Mouse (Mus musculus) frontal cortex, postnatal 36 days (tissue): ENCODE data around the gene Ficd.

ENCODE experiments used
- DNase-seq, 2 experiments: peaks; one replicate each; pipeline ENCODE4 v3.0.0; 2022; ENCODE audit warnings: low spot score in 2 of 2

Ficd gene

DNA sequence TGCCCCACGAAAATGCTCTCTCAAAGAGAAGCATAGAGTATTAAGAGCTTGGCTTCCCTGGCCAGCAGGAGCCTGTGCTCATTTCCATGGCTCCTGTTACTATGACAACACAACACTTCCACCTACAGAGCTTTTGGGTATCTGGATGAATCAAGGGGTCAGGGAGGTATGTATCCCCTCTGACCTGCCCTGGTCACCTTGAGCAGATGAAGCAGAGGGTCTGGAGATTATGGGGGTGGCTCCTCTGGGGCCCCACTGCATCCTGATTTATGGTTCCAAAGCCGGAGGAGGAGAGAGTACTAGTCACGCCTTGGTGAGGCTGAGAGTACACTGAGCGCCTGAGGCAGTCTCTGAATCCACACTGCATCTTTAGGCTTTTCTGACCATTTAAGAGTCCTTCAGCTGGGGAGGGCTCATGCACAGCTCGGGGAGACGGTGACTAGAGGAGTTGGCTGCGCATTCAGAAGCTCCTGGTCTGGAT, 4.9 kb upstream of the Ficd start:
- peak; percentile 46 to 59 for DNase-seq

DNA sequence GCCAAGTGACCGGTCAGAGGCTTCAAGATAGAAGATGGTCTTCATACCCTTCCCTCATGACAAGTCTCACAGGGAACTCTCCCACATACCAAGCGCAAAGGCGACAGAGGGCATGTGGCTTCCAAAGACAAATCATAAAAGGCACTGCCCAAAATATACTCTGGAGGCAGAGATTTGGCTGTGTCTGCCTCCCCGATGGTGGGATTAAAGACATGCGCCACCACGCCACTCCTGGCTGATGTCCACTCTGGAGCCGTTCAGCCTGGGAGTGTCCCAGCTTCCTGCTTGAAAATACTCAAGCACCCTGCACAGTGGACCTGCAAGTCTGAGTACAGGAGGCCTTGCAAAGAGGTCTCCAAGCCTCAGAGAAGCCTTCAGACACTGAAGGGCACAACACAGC, 4.4 kb upstream of the Ficd start:
- DNase-seq = no peak

DNA sequence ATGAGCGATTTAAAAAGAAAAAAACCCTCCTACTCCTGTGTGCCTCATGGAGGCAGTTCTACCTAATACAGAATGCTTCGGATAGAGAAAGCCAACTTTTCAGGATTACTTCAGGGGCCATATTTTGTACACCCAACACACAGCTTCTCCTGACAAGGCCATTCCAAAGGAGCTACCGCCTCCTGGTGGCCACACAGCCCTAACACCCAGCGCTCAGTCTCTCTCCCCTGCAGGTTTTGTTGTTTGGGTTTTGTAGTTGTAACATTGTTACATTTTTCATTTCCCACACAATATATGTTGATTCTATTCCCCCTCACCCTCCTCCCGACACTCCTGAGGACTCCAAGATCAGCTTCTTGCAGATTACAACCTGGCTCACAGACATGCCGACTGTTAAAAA, 3.4 kb upstream of the Ficd start:
- peak; percentile 56 to 58 for DNase-seq

DNA sequence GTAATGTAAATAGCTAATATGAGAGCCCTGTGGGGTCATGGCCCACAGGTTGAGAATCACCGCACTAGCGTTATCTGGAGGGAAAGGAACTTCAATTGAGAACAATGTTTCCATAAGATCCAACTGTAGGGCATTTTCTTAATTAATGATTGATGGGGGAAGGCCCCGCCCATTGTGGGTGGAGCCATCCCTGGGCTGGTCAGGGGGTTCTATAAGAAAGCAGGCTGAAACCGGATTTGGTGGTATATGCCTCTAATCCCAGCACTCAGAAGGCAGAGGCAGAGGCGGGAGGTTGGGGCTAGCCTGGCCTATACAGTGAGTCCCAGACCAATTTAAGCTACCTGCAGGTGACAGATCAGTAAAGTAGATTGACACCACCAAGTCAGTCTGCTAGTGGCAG, 1.2 kb upstream of the Ficd start:
- no peak for DNase-seq

DNA sequence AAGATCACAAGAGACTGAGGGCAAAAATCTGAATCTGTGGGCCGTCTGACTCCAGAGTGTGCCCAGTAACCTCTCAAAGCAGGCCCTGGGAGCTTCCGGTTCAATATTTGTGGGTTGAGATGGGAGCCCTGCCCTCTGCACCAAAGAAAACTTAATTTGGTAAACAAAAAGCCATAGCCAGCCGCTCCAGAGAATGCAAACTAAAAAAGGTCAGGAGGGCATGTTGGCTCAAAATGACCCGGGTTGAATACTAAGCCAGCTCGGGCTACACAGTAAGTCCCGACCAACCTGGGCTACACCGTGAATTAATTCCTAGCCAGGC, 619 bp upstream of the Ficd start:
- DNase-seq = no peak

DNA sequence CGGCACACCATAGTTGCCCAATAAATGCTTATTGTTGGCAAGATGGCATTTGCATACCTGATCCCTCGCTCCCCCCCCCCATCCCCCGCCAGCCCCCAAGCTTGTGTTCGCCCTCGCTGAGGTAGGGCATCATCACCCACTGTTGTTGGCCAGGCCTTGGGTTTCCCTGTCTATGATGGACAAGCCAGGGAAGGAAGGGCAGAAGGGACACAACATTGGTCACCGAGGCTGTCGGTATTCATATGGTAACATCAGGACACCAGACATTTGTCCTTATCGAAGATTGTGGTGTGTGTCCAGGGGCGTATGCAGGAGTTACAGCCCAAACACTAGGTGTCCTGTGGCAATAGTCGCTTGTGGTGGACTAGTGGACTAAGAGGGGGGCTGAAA, 505 bp downstream of the Ficd start:
- no peak for DNase-seq

DNA sequence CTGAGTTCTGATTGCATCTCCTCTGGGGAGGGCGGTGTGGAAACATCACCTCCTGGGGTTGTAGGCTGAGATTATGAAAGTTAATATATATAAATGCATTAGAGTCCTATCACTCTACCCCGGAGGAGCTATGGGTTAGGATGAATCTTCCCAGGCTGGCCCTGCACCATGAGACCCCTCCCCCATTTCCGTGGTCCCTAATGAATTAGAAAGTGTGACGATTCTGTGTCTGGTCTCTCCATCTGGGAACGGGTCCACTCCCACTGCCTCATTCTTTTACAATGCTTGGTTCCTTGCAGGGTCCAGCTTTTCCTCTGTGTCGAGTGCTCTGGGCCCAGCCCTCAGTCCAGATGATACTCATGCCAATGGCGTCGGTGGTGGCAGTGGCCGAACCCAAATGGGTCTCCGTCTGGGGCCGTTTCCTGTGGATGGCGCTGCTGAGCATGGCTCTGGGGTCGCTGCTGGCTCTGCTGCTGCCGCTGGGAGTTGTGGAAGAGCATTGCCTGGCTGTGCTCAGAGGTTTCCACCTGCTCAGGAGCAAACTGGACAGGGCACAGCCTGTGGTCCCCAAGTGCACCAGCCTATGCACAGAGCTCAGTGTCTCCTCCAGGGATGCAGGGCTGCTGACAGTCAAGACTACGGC, 1.0 kb downstream of the Ficd start:
- no peak for DNase-seq

DNA sequence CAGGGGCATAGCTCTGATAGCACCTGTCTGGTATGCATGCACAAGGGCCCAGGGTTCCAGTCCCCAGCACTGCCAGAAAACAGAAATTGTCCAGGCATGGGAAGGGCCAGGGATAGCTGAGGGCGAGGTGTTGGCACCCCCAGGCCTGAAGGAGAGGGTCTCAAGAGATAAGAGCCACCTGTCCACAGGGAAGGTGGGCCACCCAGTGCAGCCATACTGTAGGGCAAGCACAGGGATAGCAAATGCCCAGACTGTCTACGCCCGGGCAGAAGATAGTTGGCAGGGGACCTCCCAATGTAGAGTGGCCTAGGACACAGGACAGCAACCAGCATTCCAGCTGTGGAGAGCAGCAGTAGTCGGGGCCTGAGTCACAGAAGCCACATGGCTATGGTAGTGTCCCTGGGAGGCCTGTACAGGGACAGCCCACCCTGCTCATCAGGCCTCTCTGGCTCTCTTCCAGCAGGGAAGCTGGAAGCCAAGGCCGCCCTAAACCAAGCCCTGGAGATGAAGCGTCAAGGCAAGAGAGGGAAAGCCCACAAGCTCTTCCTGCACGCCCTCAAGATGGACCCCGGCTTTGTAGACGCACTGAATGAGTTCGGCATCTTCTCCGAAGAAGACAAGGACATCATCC, 2.1 kb downstream of the Ficd start:
- no peak for DNase-seq

DNA sequence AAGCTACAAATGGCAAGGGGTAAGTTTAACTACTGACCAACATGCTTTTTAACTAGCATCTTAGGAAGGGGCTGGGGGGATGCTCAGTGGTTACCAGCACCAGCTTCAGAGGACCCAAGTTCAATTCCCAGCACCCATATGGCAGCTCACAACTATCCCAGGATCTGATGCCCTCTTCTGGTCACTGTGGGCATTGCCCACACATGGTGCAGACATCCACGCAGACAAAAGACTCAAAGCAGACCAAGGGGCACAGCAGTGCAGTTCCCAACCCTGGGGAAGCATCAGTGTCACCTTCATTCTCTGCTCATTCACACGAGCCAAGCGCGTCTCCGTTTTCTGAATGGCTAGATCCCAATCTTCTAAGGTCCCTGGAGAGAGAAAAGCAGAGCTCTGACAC, 12.0 kb downstream of the Ficd start:
- DNase-seq = no peak

DNA sequence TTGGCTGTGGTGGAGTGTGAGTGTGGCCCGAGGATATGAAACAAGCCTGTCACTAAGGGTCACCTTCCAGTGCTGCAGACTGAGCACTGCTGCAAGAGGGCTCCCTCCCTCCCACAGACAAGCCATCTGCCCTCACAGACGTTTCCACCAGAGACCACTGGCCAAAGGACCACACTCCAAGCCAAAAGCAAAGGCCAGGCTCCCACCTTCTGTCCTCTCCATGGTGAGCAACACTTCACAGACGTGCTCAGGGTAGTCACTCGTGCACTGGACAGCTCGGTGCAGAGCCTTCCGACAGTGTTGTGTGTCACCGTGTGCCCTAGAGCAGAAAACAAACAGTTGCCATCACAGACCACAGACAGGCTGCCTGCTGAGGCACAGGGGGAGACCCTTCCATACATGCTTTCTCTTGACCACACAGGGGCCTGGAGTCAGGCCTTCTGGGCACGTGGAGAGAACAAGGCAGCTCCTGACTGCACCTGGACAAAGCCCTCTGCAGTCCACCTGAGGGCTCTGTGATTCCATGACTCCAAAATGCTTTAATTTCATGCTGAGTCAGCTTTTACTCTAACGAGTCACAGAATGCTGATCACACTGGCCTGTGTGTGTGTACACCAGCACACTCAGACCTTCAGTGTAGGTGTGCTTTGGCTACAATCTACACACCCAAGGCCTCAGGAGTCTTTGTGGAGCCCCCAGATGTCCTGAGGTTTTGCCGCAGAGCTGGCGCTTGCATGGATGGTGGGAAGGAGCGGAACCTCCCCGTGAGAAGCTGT, 13.1 kb downstream of the Ficd start:
- no peak for DNase-seq

DNA sequence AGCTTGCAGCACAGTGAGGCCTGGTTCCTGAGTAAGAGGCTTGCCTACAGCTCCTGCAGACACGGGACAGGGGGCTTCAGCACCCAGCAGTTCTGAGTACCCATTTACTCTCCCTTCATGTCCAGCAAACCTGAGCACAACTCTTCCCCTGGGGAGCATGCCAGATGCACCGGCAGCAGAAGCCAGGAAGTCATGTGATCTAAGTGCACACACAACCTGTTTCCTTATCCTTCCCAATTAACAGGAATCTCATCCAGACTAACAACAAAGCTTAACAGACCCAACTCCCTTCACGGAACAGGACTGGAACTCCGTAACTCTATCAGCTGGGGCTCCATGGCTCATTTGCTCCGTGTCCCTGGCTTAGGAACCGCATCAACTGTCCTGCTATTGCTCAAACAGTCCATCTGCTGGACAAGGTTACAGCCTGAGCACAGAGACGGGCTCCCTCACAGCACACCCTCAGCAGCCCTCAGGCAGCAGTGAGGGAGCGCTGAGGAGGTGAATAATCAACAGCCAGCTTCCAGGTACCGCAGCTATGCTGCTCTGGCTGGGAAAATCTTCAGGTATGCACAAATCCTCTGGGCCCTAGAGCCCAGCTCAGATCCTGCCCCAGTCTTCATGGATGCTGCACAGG, 16.0 kb downstream of the Ficd start:
- DNase-seq = no peak

DNA sequence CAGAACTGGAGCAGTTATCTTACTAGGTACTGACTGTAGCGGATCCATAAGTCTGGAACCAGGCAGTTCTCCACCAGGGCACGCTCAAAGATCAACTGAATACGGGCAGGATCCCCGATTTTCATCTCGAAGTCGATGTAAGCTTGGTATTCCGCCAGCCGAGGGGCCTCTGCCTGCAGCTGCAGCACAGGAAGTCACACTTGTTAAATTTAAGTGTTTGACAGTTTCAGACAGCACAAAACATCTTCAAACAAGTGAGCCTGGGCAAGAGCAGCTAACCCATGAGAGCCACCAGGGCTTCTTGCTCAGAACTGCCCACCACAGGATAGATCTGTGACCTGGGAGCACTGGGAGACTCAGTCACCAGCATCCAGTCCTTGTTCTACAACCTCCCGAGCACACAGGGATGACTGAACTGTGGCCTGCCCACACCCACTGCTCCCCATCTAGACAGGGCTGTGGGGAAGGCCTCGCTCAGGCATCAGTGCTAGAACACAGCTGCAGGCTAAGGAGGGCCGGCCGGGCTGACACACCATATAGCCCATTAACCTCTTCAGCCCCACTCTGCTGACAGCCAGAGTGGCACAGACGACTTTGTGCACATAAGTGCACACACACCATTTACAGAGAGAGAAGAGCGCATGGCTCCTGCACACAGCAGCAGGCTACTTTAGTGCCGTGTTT, 19.9 kb downstream of the Ficd start:
- no peak for DNase-seq

DNA sequence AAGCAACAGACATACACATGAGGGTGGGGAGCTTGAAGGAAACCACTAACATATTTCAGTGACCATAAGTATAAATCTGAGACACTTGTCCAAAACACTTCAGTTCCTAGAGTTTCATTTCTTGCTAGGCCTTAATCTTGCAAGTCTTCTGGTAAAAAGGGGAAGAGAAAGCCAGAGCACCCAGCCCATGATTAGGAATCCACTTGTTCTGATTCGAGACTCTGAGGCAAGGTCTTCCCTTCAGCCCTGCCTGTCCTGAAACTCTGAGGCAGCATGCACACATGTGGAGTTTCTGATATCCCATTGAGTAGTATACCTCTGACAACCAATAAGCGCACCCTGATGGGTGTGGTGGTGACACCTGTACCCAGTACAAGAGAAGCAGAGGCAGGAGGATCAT, 26.0 kb downstream of the Ficd start:
- no peak for DNase-seq

DNA sequence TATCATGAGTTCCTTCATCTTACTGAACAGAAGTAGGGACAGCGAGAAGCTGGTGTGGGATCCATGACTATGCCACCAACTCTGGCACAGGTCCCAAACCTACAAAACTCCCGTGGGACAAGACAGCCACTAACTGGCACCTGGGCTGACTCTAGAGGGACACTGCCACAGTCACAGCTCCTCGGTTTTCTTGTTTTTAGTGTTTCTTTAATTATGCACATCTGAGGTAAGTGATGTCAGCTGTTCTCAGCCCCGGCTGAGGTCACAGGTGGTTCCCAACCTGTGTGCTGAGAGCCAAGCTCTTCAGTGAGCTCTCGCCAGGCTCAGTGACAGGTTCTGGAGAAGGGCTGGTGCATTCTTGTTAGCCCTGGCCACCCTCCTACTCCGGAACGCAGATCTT, 28.8 kb downstream of the Ficd start:
- DNase-seq = no peak

DNA sequence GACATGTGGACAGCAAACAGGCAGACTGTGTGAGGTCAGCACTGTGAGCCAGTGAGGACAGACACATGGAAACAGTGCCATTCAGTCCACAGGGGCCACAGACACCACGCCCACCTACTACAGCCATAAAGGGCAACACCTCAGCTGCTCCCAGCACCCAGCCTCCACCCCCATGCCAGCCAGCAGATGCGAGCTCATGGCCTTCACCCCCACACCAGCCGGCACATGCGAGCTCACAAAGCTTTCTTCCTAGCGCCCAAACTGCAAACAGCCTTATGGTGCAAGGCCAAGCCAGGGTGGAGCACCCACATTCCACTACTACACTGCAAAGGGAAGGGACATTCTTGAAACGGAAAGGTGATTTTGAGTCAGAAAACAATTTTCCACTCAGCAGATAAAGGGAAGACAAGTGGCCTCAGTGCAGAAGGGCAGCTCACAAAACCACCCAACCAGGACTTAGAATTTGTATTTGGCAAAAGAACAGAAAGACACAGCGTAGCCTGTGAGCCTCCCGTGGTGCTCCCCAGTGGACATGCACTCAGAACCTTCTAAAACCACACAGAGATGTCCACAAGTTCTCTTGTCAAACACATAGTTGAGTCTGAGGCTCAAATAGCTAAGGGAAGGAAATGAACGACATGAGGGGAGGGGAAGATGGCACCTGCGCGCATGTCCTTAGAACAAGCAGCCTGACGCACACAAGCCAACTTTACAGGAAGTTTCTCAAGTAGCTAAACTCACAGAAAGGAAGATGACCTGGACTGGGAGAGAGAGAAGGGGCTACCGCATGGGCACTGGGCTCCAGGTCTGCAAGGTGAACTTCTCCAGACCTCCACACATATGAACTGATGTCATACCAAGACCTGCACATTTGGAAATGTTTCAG, 30.3 kb downstream of the Ficd start:
- no peak for DNase-seq

DNA sequence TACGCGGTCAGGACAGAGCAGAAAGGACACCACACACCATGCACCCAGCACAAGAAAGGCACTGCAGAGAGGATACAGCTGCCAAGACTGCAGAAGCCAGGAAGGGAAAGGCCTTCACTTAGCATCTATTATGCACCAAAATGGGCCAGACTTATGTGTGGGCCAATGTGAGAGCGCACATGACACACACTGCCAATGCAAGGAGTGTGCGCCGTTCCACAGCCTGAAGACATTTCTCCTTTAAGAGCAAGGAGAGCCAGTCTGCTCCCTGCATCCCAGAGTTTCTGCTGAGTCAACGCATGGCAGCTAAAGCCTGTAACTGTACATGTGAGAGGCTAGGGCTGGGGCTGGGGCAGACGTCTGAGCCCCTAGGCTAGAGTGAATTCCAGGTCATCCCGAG, 33.2 kb downstream of the Ficd start:
- DNase-seq = peak in 1 of 2 experiments; percentile 40

DNA sequence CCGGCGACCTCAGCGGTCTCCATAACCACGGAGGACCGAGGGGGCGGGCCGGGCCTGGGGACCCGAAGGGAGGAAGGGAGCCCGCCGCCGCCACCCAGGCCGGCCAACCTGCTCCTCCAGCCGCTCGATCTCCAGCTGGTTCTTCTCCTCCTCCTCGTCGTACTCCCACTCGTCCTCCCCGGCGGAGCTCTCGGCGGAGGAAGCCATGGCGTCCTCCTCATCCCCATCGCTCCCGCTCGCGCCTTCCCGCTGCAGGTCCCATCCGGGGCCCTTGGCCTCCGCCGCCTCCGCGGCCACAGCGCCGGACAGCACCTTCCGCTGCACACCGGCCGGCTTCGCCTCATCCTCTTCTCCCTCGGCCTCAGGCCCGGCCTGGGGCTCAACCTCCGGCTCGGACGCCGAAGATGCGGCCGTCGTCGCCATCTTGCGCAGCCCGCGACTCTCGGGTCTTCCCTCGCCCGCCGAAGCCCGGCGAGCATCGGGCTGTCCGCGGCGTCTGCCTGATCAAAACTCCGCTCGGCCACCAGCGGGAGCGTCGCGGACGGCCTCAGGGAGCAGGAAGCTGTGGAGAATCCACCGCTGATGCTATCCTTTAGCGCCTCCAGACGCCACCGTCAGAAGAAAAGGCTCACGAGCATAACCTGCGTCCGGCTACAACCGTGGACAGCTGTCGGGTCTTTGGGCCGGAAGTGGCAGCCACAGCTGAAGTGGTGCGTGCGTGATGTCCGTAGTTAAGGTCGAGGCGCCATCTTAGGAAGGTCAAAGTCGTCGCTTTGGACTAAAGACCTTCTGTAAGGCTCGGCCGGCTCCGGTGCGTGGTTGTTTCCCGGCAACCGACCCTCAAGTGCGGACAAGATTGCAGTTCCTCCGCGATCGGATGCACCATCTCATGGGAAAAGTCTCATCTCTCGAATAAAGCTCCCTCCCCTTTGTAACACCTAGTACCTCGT, 35.9 kb downstream of the Ficd start:
- peak; percentile 88 to 91 for DNase-seq

DNA sequence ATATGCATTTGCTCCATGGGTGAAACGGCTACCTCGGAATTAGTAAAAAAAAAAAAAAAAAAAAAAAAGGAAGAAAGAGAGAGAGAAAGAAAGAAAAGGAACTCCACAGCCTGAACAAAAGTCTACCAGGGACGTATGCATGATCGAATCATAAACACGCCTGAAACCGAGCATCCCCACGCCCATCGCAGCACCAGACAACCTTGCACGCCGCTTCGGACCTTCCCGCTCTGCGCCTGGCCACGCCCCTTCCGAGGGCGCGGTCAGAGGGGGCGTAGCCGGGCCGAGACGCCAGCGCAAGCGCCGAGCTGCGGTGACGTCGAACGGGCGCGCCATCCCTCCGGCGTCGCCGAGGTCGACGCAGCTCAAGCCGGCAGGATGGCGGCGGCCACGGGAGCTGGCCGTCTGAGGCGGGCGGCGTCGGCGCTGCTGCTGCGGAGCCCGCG, 36.9 kb downstream of the Ficd start, which contains the start of the genes Sart3 and Iscu:
Sart3 (minus strand) TSS at position 61 of the 446 bp plus-strand sequence.
Iscu (plus strand) TSS at position 299 of the 446 bp plus-strand sequence.
- peak; percentile 92 to 95 for DNase-seq

DNA sequence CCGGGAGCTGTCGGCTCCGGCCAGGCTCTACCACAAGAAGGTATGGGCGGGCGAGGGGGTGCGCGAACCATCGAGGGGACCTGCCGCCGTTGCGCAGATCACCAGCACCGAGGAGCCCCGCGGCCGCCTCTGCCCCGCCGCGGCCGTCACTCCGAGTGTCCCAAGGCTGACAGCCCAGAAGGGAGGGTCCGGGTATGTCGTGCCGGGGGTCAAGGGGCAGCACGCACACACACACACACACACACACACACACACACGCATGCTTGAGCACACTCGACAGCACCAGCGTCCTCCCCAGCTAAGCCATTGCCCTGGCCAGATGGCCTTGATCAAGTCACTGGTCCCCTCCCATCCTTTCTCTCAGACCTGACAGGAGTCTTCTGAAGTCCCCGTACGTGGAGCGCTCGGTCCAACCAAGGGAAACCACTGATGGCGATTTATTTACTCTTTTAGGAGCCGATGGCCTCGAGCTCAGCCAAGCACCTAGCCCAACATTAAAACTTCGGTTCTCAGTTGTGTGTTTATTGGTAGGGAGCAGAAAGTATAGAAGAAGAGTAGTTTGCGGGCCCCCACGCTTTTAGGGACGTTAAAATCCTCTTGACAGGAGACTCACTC, 37.4 kb downstream of the Ficd start:
- no peak for DNase-seq
